Mouse (Mus musculus): ENCODE data around the gene Tbc1d21. TPM values are rescaled to one million over a fixed set of nuclear protein-coding genes. Genes with fewer than 3 reads are reported as not detected.
A peak's percentile ranks its signal among the peaks of the same experiment; 100 is the strongest.

Gene Tbc1d21
- total and polyA plus RNA-seq, 2 experiments: not detected

GRCm38 (mm10) chr9:58318317-58318716 lies 51.9 kb downstream of the Tbc1d21 start:
- Histone ChIP-seq H3K27ac (replicated peaks; ENCODE audit: insufficient read depth, low read depth, low read length) (no peak overlapping the region), H3K4me1 (ENCODE audit: control insufficient read depth, insufficient read depth, low read length) (no peaks in the 10 kb centered on the region), H3K36me3 (ENCODE audit: control insufficient read depth, insufficient read depth, low read length) (no peaks in the 10 kb centered on the region), H3K79me2 (ENCODE audit: control insufficient read depth, insufficient read depth, low read length) (no peaks in the 10 kb centered on the region), H3K9ac (ENCODE audit: low read depth, low read length) (no peak overlapping the region), H3K4me3 (ENCODE audit: insufficient read depth, low read depth, low read length) (no peak overlapping the region), H3K27me3 (ENCODE audit: control insufficient read depth, insufficient read depth, low read length) (no peaks in the 10 kb centered on the region; the same call in 1 of the 2 replicates)
- TF ChIP-seq POLR2A (IDR thresholded peaks at IDR 0.05; ENCODE audit: extremely low read depth, insufficient read depth, low read length) (no peak), CTCF (IDR thresholded peaks at IDR 0.05; ENCODE audit: low read depth, low read length) (no peak)
- WGBS: 87% methylated on average over 3 of the region's 3 CpGs
- no peak for DNase-seq (ENCODE audit: extremely low read depth, low read depth, low spot score)

DNA sequence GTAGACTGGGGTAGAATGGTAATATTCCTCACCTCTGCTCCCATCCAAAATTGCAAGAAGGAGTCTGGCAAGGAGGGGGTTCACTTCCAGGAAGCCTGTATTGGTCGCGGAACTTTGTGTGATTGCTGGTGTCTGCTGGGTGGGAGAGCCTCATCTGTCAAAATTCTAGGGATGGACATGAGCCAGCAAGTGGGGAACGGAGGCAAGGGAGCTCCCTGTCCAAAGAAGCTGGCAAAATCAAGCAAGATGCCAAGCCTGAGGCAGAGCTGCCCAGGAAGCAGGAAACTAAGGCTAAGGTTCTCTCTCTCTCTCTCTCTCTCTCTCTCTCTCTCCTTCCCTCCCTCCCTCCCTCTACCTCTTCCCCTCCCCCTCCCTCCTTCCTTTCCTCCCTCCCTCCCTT lies 52.9 kb downstream of the Tbc1d21 start:
- Histone ChIP-seq H3K4me3 (ENCODE audit: insufficient read depth, low read depth, low read length) (no peak overlapping the region), H3K9ac (ENCODE audit: low read depth, low read length) (no peak overlapping the region), H3K27ac (replicated peaks; ENCODE audit: insufficient read depth, low read depth, low read length) (no peak overlapping the region), H3K79me2 (ENCODE audit: control insufficient read depth, insufficient read depth, low read length) (no peaks in the 10 kb centered on the region), H3K4me1 (ENCODE audit: control insufficient read depth, insufficient read depth, low read length) (no peaks in the 10 kb centered on the region), H3K36me3 (ENCODE audit: control insufficient read depth, insufficient read depth, low read length) (no peaks in the 10 kb centered on the region), H3K27me3 (ENCODE audit: control insufficient read depth, insufficient read depth, low read length) (peaks cover 8% of the 10 kb centered on the region)
- WGBS: 70% methylated on average over 3 of the region's 3 CpGs
- no peak for TF ChIP-seq POLR2A (IDR thresholded peaks at IDR 0.05; ENCODE audit: extremely low read depth, insufficient read depth, low read length)
- TF ChIP-seq CTCF (IDR thresholded peaks at IDR 0.05; ENCODE audit: low read depth, low read length): no peak
- DNase-seq (ENCODE audit: extremely low read depth, low read depth, low spot score): no peak

GRCm38 (mm10) chr9:58316784-58317183 lies 53.5 kb downstream of the Tbc1d21 start:
- H3K27me3 ChIP-seq (ENCODE audit: control insufficient read depth, insufficient read depth, low read length): peaks cover 12% of the 10 kb centered on the region
- WGBS: 70% methylated on average over 7 of the region's 7 CpGs
- 0 out of 2 replicates have a peak, but pooled peaks cover 1% of the 10 kb centered on the region for H3K4me1 ChIP-seq (ENCODE audit: control insufficient read depth, insufficient read depth, low read length)

GRCm38 (mm10) chr9:58315850-58316249 lies 54.4 kb downstream of the Tbc1d21 start:
- Histone ChIP-seq H3K36me3 (ENCODE audit: control insufficient read depth, insufficient read depth, low read length) (no peaks in the 10 kb centered on the region), H3K79me2 (ENCODE audit: control insufficient read depth, insufficient read depth, low read length) (no peaks in the 10 kb centered on the region), H3K4me1 (ENCODE audit: control insufficient read depth, insufficient read depth, low read length) (0 out of 2 replicates have a peak, but pooled peaks cover 1% of the 10 kb centered on the region), H3K27ac (replicated peaks; ENCODE audit: insufficient read depth, low read depth, low read length) (no peak overlapping the region), H3K9ac (ENCODE audit: low read depth, low read length) (no peak overlapping the region), H3K4me3 (ENCODE audit: insufficient read depth, low read depth, low read length) (no peak overlapping the region), H3K27me3 (ENCODE audit: control insufficient read depth, insufficient read depth, low read length) (peaks cover 17% of the 10 kb centered on the region)
- no peak for TF ChIP-seq POLR2A (IDR thresholded peaks at IDR 0.05; ENCODE audit: extremely low read depth, insufficient read depth, low read length)
- TF ChIP-seq CTCF (IDR thresholded peaks at IDR 0.05; ENCODE audit: low read depth, low read length): no peak
- DNase-seq (ENCODE audit: extremely low read depth, low read depth, low spot score): no peak
- WGBS: 70% methylated on average over 2 of the region's 2 CpGs

More at GRCm38 (mm10) chr9:58316784-58317183, 53.5 kb downstream of the Tbc1d21 start:
- TF ChIP-seq POLR2A (IDR thresholded peaks at IDR 0.05; ENCODE audit: extremely low read depth, insufficient read depth, low read length): no peak
- TF ChIP-seq CTCF (IDR thresholded peaks at IDR 0.05; ENCODE audit: low read depth, low read length): no peak
- H3K27ac ChIP-seq (replicated peaks; ENCODE audit: insufficient read depth, low read depth, low read length): no peak overlapping the region
- no peaks in the 10 kb centered on the region for H3K36me3 ChIP-seq (ENCODE audit: control insufficient read depth, insufficient read depth, low read length)
- no peak overlapping the region for H3K9ac ChIP-seq (ENCODE audit: low read depth, low read length)
- DNase-seq (ENCODE audit: extremely low read depth, low read depth, low spot score): no peak
- no peaks in the 10 kb centered on the region for H3K79me2 ChIP-seq (ENCODE audit: control insufficient read depth, insufficient read depth, low read length)
- H3K4me3 ChIP-seq (ENCODE audit: insufficient read depth, low read depth, low read length): no peak overlapping the region

- no peak for DNase-seq (ENCODE audit: extremely low read depth, low read depth, low spot score)
- 71% methylated on average over 5 of the region's 5 CpGs for WGBS
- no peak overlapping the region for H3K27ac ChIP-seq (replicated peaks; ENCODE audit: insufficient read depth, low read depth, low read length)
- H3K79me2 ChIP-seq (ENCODE audit: control insufficient read depth, insufficient read depth, low read length): no peaks in the 10 kb centered on the region
- peaks cover 17% of the 10 kb centered on the region for H3K27me3 ChIP-seq (ENCODE audit: control insufficient read depth, insufficient read depth, low read length)
- H3K4me3 ChIP-seq (ENCODE audit: insufficient read depth, low read depth, low read length): no peak overlapping the region
- no peak overlapping the region for H3K9ac ChIP-seq (ENCODE audit: low read depth, low read length)
- TF ChIP-seq CTCF (IDR thresholded peaks at IDR 0.05; ENCODE audit: low read depth, low read length): no peak
- TF ChIP-seq POLR2A (IDR thresholded peaks at IDR 0.05; ENCODE audit: extremely low read depth, insufficient read depth, low read length): no peak
- no peaks in the 10 kb centered on the region for H3K36me3 ChIP-seq (ENCODE audit: control insufficient read depth, insufficient read depth, low read length)
- 0 out of 2 replicates have a peak, but pooled peaks cover 1% of the 10 kb centered on the region for H3K4me1 ChIP-seq (ENCODE audit: control insufficient read depth, insufficient read depth, low read length)
Measured at GRCm38 (mm10) chr9:58314682-58315360, 55.4 kb downstream of the Tbc1d21 start.

DNA sequence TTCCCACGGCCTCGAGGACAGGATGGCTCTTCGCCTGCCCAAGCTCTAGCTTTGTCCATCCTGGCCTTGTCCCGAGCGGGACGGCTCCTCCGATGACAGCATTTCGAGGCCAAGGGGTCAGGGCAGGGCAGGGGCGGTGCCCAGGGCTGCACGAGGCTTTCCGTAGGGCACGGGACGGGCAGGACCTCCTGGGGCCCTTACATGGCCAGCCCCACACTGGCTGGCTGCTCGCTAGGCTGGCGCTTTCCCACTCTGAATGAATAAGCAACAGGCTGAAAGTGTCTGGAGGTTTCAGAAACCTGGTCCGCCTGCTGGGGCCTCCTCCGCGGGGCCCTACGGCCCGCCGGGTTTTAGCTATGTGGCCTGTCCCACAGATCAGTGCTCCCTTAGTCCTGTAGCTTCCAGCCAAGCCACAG lies 57.3 kb downstream of the Tbc1d21 start, which contains the start of gene Loxl1:
Gene Loxl1, minus strand, starts transcription at position 243 of the 416 bp plus-strand sequence.
- 0 out of 2 replicates have a peak, but pooled peaks cover 1% of the 10 kb centered on the region for H3K4me1 ChIP-seq (ENCODE audit: control insufficient read depth, insufficient read depth, low read length)
- H3K36me3 ChIP-seq (ENCODE audit: control insufficient read depth, insufficient read depth, low read length): no peaks in the 10 kb centered on the region
- peak within 1 kb of the TSS; percentile 40 for H3K9ac ChIP-seq (ENCODE audit: low read depth, low read length)
- H3K4me3 ChIP-seq (ENCODE audit: insufficient read depth, low read depth, low read length): peak within 1 kb of the TSS; percentile 55
- no peak for TF ChIP-seq CTCF (IDR thresholded peaks at IDR 0.05; ENCODE audit: low read depth, low read length)
- no peak for TF ChIP-seq POLR2A (IDR thresholded peaks at IDR 0.05; ENCODE audit: extremely low read depth, insufficient read depth, low read length)
- no peaks in the 10 kb centered on the region for H3K79me2 ChIP-seq (ENCODE audit: control insufficient read depth, insufficient read depth, low read length)
- WGBS: 8% methylated on average over 21 of the region's 21 CpGs
- H3K27ac ChIP-seq (replicated peaks; ENCODE audit: insufficient read depth, low read depth, low read length): no peak within 1 kb of the TSS
- no peak for DNase-seq (ENCODE audit: extremely low read depth, low read depth, low spot score)
- H3K27me3 ChIP-seq (ENCODE audit: control insufficient read depth, insufficient read depth, low read length): peaks cover 17% of the 10 kb centered on the region
